Mouse (Mus musculus) CD4-positive, CD25-positive, alpha-beta regulatory T cell (primary cell): ENCODE results near the gene Scaf8. TPM values are rescaled to one million over a fixed set of nuclear protein-coding genes. Genes with fewer than 3 reads are reported as not detected.

Experiments
- polyA plus RNA-seq: library from polyadenylated mRNA; unstranded; fragments of 100-300 nt; shearing (Covaris generic); gene quantifications from one replicate; pipeline ENCODE4 v1.2.1, GENCODE M21; 2017

The Scaf8 gene
- polyA plus RNA-seq, result 63.1 TPM

DNA sequence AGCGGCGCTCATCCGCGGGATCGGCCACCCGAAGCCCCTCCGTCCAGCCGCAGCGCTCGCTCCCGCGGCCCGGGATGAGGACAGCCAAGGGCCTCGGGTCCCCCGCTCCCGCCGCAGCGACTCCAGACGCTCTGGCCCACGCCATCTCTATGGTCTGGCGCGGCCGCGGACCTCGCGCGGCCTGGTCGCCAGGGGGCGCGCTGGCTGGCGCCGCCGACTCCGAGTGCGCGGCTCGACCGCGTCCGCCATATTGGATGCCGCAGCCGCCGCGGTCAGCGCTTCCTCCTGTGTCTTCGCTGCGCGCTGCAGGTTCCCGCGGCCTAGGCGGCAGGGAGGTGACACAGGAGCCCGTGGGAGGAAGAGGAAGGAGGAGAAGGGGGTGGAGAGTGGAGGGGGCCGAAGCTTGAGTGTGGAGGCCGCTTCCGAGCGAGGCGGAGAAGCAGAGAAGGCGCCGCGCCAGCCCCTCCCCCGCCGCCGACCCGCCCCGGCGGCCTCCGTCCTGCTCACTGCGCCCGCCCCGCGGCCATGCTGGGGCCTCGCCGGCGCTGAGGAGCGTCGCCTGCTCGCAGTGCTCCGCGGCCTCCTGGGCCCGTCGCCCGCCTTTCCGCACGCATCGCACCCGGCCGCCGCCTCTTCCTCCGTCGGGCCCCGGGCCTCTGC is at the start of gene Scaf8:
Gene Scaf8, plus strand, starts transcription at position 253 of the 660 bp plus-strand sequence.

Other genes starting within 250 kb of the Scaf8 start
- 0.78 TPM for gene Tiam2, start 211.6 kb downstream of the Scaf8 start, polyA plus RNA-seq